Mouse (Mus musculus) hindbrain, embryonic 13.5 days (tissue): ENCODE measurements around the gene Eif1ax. TPM values are rescaled to one million over a fixed set of nuclear protein-coding genes. Genes with fewer than 3 reads are reported as not detected.

ENCODE experiments used
- polyA plus RNA-seq: library from polyadenylated mRNA; unstranded; fragments of >200 nt; fragmentation: Nextera tagmentation; extraction: Ambion mirVana; gene quantifications from 2 replicates; pipeline ENCODE4 v1.2.1, GENCODE M21; 2015

Gene Eif1ax
- polyA plus RNA-seq, 1 experiment from 2014 or later: 119 TPM

Other genes starting within 250 kb of the Eif1ax start
- gene Rps6ka3, start 161.9 kb upstream of the Eif1ax start, polyA plus RNA-seq: 4.7 and 4.9 TPM in 2 replicates
- gene Map7d2, start 42.4 kb downstream of the Eif1ax start, polyA plus RNA-seq: 30.3 and 32.1 TPM in 2 replicates
- gene Bclaf3, start 154.5 kb downstream of the Eif1ax start, polyA plus RNA-seq: 28.5 and 29.1 TPM in 2 replicates